Mouse (Mus musculus): ENCODE measurements at regions not wholly inside any gene's neighbourhood (a gene's known extent, or its start where the extent isn't known, plus 50 kb on each side); places are given as distances from the start of the nearest gene placed in this dataset.

DNA sequence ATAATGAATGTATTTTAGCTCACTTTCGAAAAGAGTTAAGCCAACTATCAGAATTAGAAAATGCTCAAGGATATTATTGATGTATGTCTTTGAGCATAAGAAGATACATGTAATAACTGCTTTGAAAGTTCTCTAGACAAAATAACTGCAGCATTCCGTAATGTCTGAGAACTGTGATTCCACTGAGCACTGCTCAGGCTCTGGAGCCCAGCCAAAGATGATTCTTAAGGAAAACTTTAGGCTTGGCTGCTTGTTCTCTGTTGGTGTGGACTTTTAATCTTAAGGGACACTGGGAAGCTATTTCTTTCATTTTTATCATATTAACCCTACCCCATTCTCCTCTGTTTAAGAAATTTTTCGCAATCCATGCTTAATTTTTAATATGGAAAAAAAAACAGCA lies 59.9 kb upstream of the Tfec start:
- Histone ChIP-seq H3K4me3 (replicated peaks; ENCODE audit: low read length) (no peak overlapping the region), H3K36me3 (ENCODE audit: control insufficient read depth, insufficient read depth, low read length) (no peaks in the 10 kb centered on the region), H3K9ac (ENCODE audit: low read length) (no peak overlapping the region), H3K27ac (ENCODE audit: low read length) (no peak overlapping the region), H3K27me3 (ENCODE audit: control insufficient read depth, insufficient read depth, low read length) (no peaks in the 10 kb centered on the region), H3K9me3 (replicated peaks; ENCODE audit: control insufficient read depth, low read length) (no peaks in the 10 kb centered on the region), H3K4me2 (ENCODE audit: low read depth, low read length) (no peak overlapping the region), H3K4me1 (ENCODE audit: control insufficient read depth, insufficient read depth, low read length) (no peaks in the 10 kb centered on the region)
- 61% methylated on average over 3 of the region's 3 CpGs for WGBS
- ATAC-seq (ENCODE audit: insufficient read depth, low FRiP score), result 0 out of 2 replicates have a peak, but pooled peaks have one; percentile 40

DNA sequence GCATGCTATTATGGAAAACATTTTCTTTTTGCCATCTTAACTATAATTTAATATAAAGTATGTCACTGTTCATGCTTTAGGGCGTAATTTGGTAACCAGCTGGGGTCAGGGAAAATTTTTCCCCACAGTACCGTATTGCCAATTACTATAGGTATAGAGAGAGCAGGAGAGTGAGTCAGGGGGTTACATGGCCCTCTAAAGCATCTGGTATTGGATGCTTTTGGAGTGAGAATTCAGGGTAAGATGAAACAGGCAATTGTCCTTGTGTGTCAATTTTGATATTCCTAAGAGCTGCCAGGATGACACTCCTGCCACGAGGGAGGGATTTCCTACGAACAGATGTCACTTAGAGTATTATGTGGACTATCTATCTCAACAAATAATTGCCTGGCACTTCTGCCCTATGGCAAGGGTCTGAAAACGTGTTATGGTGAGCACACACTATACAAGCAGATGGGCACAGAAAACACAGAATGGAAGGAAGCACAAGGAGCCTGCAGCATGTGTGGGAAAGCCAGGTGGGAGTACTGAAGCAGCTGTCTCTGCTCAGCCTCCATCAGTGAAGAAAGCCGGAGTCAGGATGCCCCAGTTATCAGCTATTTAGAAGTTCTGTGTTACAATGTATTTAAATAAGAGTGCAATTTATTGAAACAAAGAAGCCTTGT lies 58.7 kb upstream of the Tfec start:
- Histone ChIP-seq H3K4me3 (replicated peaks; ENCODE audit: low read length) (no peak overlapping the region), H3K27me3 (ENCODE audit: control insufficient read depth, insufficient read depth, low read length) (no peaks in the 10 kb centered on the region), H3K9me3 (replicated peaks; ENCODE audit: control insufficient read depth, low read length) (no peaks in the 10 kb centered on the region), H3K4me1 (ENCODE audit: control insufficient read depth, insufficient read depth, low read length) (no peaks in the 10 kb centered on the region), H3K36me3 (ENCODE audit: control insufficient read depth, insufficient read depth, low read length) (no peaks in the 10 kb centered on the region), H3K9ac (ENCODE audit: low read length) (no peak overlapping the region), H3K4me2 (ENCODE audit: low read depth, low read length) (no peak overlapping the region), H3K27ac (ENCODE audit: low read length) (no peak overlapping the region)
- no peak for ATAC-seq (ENCODE audit: insufficient read depth, low FRiP score)
- WGBS, result 59% methylated on average over 6 of the region's 6 CpGs

Data from stomach, embryonic 16.5 days (tissue).